Mouse (Mus musculus): ENCODE measurements at regions not wholly inside any gene's neighbourhood (a gene's known extent, or its start where the extent isn't known, plus 50 kb on each side); places are given as distances from the start of the nearest gene placed in this dataset.

DNA sequence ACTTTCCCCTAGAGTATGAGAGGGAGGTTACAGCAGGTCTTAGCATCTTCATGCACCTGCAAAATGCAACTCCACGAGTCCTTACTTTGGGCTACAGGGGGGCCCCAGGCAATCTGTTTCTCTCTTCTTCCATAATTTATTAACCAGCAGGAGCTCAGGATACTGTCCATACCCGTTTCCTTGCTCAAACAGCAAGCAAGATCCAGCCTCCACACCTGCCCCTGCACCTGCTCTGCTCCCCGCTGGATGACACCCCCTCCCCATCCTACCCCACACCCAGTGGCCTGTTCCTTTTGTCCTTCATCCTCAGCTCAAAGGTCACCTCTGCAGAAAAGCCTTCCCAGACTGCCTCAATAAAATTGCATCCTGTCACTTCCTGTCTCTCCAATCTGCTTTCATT, 56.1 kb upstream of the Shb start:
- in situ Hi-C loops (cut with MboI, MseI), result no loop called here

DNA sequence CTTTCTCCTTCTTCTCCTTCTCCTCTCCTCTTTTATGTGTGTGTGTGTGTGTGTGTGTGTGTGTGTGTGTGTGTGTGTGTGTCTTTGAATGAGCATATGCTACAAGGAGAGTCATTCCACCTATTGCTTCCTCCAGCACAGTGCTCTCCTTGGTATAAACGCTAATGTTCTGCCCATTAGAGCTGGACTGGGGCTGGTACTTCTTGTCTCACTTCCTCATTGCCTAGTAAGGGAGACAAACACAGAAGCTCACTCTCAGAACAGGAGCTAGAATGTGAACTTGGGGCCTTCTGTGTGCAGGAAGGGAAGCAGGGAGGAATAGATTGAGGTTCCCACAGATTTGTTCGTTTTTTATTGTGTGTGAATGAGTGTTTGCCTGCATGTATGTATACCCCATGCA, 54.9 kb upstream of the Shb start:
- in situ Hi-C loops (cut with MboI, MseI), result no loop called here

- in situ Hi-C loops (cut with MboI, MseI), result no loop called here
Observed at GRCm38 (mm10) chr4:45586310-45586709, 54.0 kb upstream of the Shb start.

GRCm38 (mm10) chr4:45585188-45585820, 53.0 kb upstream of the Shb start:
- in situ Hi-C loops (cut with MboI, MseI), result no loop called here

DNA sequence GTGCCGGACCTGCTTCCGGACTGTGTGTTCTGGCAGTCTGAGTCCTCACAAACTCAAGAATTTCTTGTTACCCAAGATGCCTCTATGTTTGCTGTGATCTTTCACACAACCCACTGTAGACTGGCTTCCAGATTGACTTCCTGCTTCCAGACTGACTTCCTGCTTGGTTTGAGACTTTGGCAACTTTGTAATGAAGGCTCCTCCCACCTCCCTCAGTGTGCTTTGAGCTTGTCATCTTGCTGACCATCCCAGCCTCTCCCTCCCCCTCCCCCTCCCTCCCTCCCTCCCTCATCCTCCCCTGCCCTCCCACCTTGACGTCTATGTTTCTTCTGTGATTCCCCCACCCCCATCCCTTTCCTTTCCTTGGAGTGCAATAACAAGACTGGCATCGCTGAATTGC, 51.7 kb upstream of the Shb start:
- in situ Hi-C loops (cut with MboI, MseI), result no loop called here

- in situ Hi-C loops (cut with MboI, MseI), result no loop called here
Observed at GRCm38 (mm10) chr4:45582496-45582895, 50.2 kb upstream of the Shb start.
